ENCODE assay signal across 2 mouse cellular contexts in the genomic region with DNA sequence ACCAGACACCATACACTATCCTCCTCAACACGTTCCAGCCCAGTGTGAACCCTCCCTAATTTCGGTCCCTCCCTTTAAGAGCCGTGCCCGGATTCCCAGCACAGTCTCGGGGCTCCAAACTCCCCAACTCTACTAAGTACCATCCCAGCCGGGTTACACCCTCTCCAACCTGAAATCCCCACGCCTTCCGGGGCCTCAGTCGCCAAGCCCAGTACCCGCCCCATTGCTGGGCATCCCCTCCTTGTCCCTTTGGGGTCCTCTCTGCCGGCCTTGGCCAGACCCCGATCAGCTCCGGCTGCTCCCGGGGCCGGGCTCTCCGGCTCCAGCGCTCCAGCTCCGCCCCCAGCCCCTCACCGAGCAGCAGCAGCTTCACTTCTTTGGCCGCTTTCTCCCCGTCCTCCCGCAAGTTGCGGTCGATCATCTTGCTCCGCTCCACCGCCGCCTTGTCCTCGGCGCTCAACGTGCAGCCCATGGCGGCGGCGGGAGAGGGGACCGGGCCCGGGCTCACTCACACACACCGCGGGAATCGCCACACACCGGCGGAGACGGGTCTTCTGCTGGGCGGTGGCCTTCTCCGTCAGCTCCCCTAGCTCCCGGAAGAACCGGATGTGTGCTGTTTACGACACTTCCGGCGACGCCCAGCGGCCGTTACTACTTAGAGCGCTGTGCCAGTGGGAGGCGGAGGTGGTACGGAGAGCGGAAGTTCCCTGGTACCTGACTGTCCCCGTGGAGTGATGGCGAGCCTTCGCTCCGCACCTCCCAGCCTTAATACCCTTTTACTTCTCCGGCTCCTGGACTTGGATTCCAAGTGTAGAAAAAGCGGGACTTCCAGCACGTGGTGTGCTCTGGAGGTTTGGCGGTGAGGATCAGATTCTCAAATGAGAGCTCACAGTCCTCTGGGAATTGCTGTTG.
A peak's percentile ranks its signal among the peaks of the same experiment; 100 is the strongest.
TF ChIP-seq lines count a peak whose summit lies in the region.

Gene Gnai3 (minus strand): TSS at position 613 of the 912 bp plus-strand sequence.

TF ChIP-seq in C2C12, 6 proteins besides CTCF, POLR2A, EP300 and RAD21 (continued from another document):
- TF ChIP-seq FOSL1 (IDR thresholded peaks at IDR 0.05; ENCODE audit: insufficient read depth, low read length, poor library complexity, severe bottlenecking): no peak

TF ChIP-seq in myocyte, 11 proteins besides CTCF, POLR2A, EP300 and RAD21 (continued from another document):
- peak; percentile 97 for TF ChIP-seq POLR2AphosphoS2 (IDR thresholded peaks at IDR 0.05; ENCODE audit: insufficient read length, low read depth)
- TF ChIP-seq SRF (IDR thresholded peaks at IDR 0.05; ENCODE audit: control insufficient read depth, insufficient read length, low read depth): no peak
